8 mouse cellular contexts compared by ENCODE assay signal in genomic region chr19:44741091-44741763, GRCm38 (mm10). TPM values are rescaled to one million over a fixed set of nuclear protein-coding genes. Genes with fewer than 3 reads are reported as not detected.
DNase-seq lines count a peak whose midpoint lies in the region; ATAC-seq and TF ChIP-seq lines count a peak whose summit lies in the region.

No protein-coding gene starts in this region.

- no peak overlapping the region for H3K4me2 ChIP-seq in midbrain, postnatal 0 days (ENCODE audit: low read depth, low read length, poor library complexity, severe bottlenecking)
- peak overlapping the region; percentile 38 for H3K4me2 ChIP-seq in hindbrain, embryonic 16.5 days (ENCODE audit: low read length)
- peak overlapping the region; percentile 33 for H3K4me2 ChIP-seq in limb, embryonic 15.5 days

- under 1% methylated on average over 48 of the region's 48 CpGs for WGBS in midbrain, embryonic 10.5 days
- under 1% methylated on average over 48 of the region's 48 CpGs for whole genome bisulfite sequencing in midbrain, postnatal 0 days
- under 1% methylated on average over 48 of the region's 48 CpGs for WGBS in hindbrain, embryonic 16.5 days
- under 1% methylated on average over 48 of the region's 48 CpGs for WGBS in limb, embryonic 15.5 days

- H3K9ac ChIP-seq in midbrain, postnatal 0 days (replicated peaks; ENCODE audit: low read length, poor library complexity, severe bottlenecking) = no peak overlapping the region
- no peak overlapping the region for H3K9ac ChIP-seq in hindbrain, embryonic 16.5 days (ENCODE audit: low read depth, low read length)
- no peak overlapping the region for H3K9ac ChIP-seq in limb, embryonic 15.5 days

- TF ChIP-seq CTCF in midbrain, postnatal 0 days (IDR thresholded peaks at IDR 0.05) = no peak

- H3K4me1 ChIP-seq in midbrain, embryonic 10.5 days = peaks cover 38% of the 10 kb centered on the region
- H3K4me1 ChIP-seq in midbrain, postnatal 0 days (ENCODE audit: insufficient read depth, low read length) = no peaks in the 10 kb centered on the region
- H3K4me1 ChIP-seq in hindbrain, embryonic 16.5 days (ENCODE audit: control insufficient read depth, insufficient read depth, low read depth, low read length) = peaks cover 4% of the 10 kb centered on the region; the same call in 1 of the 2 replicates
- H3K4me1 ChIP-seq in limb, embryonic 15.5 days = peaks cover 19% of the 10 kb centered on the region

- peaks cover 100% of the 10 kb centered on the region for H3K27me3 ChIP-seq in midbrain, embryonic 10.5 days (ENCODE audit: low read depth, poor library complexity, severe bottlenecking)
- H3K27me3 ChIP-seq in midbrain, postnatal 0 days (ENCODE audit: insufficient read depth, low read length) = peaks cover 88% of the 10 kb centered on the region
- peaks cover 66% of the 10 kb centered on the region for H3K27me3 ChIP-seq in hindbrain, embryonic 16.5 days (replicated peaks; ENCODE audit: control insufficient read depth, insufficient read depth, low read length)
- peaks cover 99% of the 10 kb centered on the region for H3K27me3 ChIP-seq in limb, embryonic 15.5 days

- H3K9me3 ChIP-seq in midbrain, embryonic 10.5 days (replicated peaks) = no peaks in the 10 kb centered on the region
- no peaks in the 10 kb centered on the region for H3K9me3 ChIP-seq in midbrain, postnatal 0 days (ENCODE audit: low read length)
- no peaks in the 10 kb centered on the region for H3K9me3 ChIP-seq in hindbrain, embryonic 16.5 days (ENCODE audit: control insufficient read depth, low read length)
- no peaks in the 10 kb centered on the region for H3K9me3 ChIP-seq in limb, embryonic 15.5 days

- no peaks in the 10 kb centered on the region for H3K36me3 ChIP-seq in midbrain, embryonic 10.5 days
- H3K36me3 ChIP-seq in midbrain, postnatal 0 days (ENCODE audit: insufficient read depth, low read length) = no peaks in the 10 kb centered on the region
- H3K36me3 ChIP-seq in hindbrain, embryonic 16.5 days (ENCODE audit: control insufficient read depth, insufficient read depth, low read length) = no peaks in the 10 kb centered on the region
- no peaks in the 10 kb centered on the region for H3K36me3 ChIP-seq in limb, embryonic 15.5 days

- H3K4me3 ChIP-seq in midbrain, embryonic 10.5 days = peak overlapping the region; percentile 39
- H3K4me3 ChIP-seq in midbrain, postnatal 0 days (ENCODE audit: low read depth, low read length) = no peak overlapping the region
- H3K4me3 ChIP-seq in hindbrain, embryonic 16.5 days (ENCODE audit: low read length) = peak overlapping the region; percentile 3; the same call in 1 of the 2 replicates
- peak overlapping the region; percentile 26 for H3K4me3 ChIP-seq in limb, embryonic 15.5 days

- peak; percentile 54 for DNase-seq in midbrain, embryonic 10.5 days (ENCODE audit: low spot score)
- no peak for DNase-seq in midbrain, postnatal 0 days (ENCODE audit: low spot score)
- DNase-seq in yolk sac, embryonic 10.5 days (ENCODE audit: low spot score) = peak; percentile 85
- DNase-seq in right cerebral cortex, postnatal 14 days = no peak
- DNase-seq in left cerebral cortex, postnatal 36 days (ENCODE audit: low spot score in 2 of 2) = no peak

- no peak for ATAC-seq in midbrain, postnatal 0 days (ENCODE audit: low FRiP score)
- no peak for ATAC-seq in hindbrain, embryonic 16.5 days
- ATAC-seq in limb, embryonic 15.5 days (ENCODE audit: insufficient number of reproducible peaks, low FRiP score, low TSS enrichment, low read depth) = no peak
- no peak for ATAC-seq in megakaryocyte-erythroid progenitor cell, adult 5-6 weeks (replicated peaks; ENCODE audit: low FRiP score, low TSS enrichment, poor library complexity, severe bottlenecking)

- intact Hi-C loops in left cerebral cortex, postnatal 36 days (cut with DNase I) = loop anchor here (5.0 kb wide), 2 partner anchors 69 to 96 kb away; no protein-coding TSS in a partner anchor

- peak overlapping the region; percentile 42; the same call in 1 of the 2 replicates for H3K27ac ChIP-seq in midbrain, embryonic 10.5 days (replicated peaks)
- no peak overlapping the region for H3K27ac ChIP-seq in midbrain, postnatal 0 days (ENCODE audit: low read depth, low read length)
- no peak overlapping the region for H3K27ac ChIP-seq in hindbrain, embryonic 16.5 days (ENCODE audit: low read depth, low read length)
- no peak overlapping the region for H3K27ac ChIP-seq in limb, embryonic 15.5 days

RNA-seq across cellular contexts. Expression of gene Pax2, which starts 14.6 kb away (rescaled TPM):
- polyA plus RNA-seq in midbrain, embryonic 10.5 days (2016; fragmentation: Nextera tagmentation; extraction: Ambion mirVana) = 0.60 and 1.1 TPM in 2 replicates
- total RNA-seq in midbrain, postnatal 0 days (2014; rRNA removed) = 0.28 and 0.77 TPM in 2 replicates
- polyA plus RNA-seq in midbrain, postnatal 0 days (2015; fragmentation: Nextera tagmentation; extraction: Ambion mirVana) = 0.19 and 0.21 TPM in 2 replicates
- polyA plus RNA-seq in hindbrain, embryonic 16.5 days (2015; fragmentation: Nextera tagmentation; extraction: Ambion mirVana) = 11.9 and 12.1 TPM in 2 replicates
- not detected in 2 replicates for polyA plus RNA-seq in limb, embryonic 15.5 days (2015; fragmentation: Nextera tagmentation; extraction: Ambion mirVana)
- total RNA-seq in left cerebral cortex, postnatal 36 days (2021) = under 1 TPM; 0.16 to 0.32 TPM
- not detected in 2 replicates for total RNA-seq in megakaryocyte-erythroid progenitor cell, adult 5-6 weeks (2014; fragmentation: Nextera tagmentation)
- not detected in 2 replicates for total RNA-seq in megakaryocyte-erythroid progenitor cell, adult 5-6 weeks (2017)

Comparison
In these comparisons a context has a peak if more than half of its experiments do, and no peak if none do; other contexts are left out.
1. DNase-seq: peak in midbrain, embryonic 10.5 days (single experiment) and yolk sac, embryonic 10.5 days (single experiment); none in midbrain, postnatal 0 days (single experiment), right cerebral cortex, postnatal 14 days (single experiment) and left cerebral cortex, postnatal 36 days (0 of 2).